Mouse (Mus musculus) bone marrow macrophage, adult 2 months (primary cell): Measurements from ENCODE around the gene Gm5447. TPM values are rescaled to one million over a fixed set of nuclear protein-coding genes. Genes with fewer than 3 reads are reported as not detected.

Source experiments
- H3K27ac ChIP-seq: 2 replicates; pipeline ENCODE4 v1.5.1; 2012; ENCODE audit warnings: low read depth, low read length; ENCODE audit not compliant: insufficient read depth
- H3K4me1 ChIP-seq: 2 replicates; pipeline ENCODE4 v1.6.1; 2012; ENCODE audit warnings: low read length; ENCODE audit not compliant: control insufficient read depth, insufficient read depth
- H3K4me3 ChIP-seq: 2 replicates; pipeline ENCODE4 v1.5.1; 2012; ENCODE audit warnings: mild to moderate bottlenecking, low read length, moderate library complexity; ENCODE audit not compliant: insufficient read depth
- CTCF ChIP-seq: IDR thresholded peaks from 2 replicates; pipeline ENCODE4 v1.5.1; 2012; ENCODE audit warnings: low read depth, mild to moderate bottlenecking, low read length, moderate library complexity
- POLR2A ChIP-seq: IDR thresholded peaks from 2 replicates; pipeline ENCODE4 v1.6.1; 2012; ENCODE audit warnings: mild to moderate bottlenecking, low read depth, low read length, borderline replicate concordance
- polyA plus RNA-seq: library from polyadenylated mRNA; stranded (reverse); fragments of >200 nt; gene quantifications from 2 replicates; pipeline ENCODE4 v1.2.4, GENCODE M21; 2012; ENCODE audit not compliant: missing spikeins, insufficient read depth, insufficient read length

The Gm5447 gene
- polyA plus RNA-seq, 1 experiment, result not detected

DNA sequence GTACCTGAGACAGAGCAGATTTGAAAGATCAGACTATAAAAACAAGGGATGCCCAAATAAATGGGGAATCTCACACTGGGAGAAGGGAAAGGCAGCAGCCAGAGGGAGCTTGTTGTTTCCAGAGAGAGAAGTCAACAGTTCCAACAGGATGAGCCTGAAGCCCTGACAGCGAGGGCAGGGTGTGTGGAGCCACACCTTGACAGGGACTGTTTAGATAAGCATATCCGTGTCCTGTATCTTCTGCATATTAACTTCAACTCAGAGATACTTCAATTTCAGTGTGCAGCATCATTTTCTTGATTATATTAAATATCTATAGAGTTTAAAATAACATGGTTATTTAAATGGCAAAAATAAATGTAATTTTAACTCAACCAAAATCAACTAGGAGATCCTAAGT, 13.3 kb upstream of the Gm5447 start:
- no peak overlapping the region for H3K4me3 ChIP-seq
- TF ChIP-seq CTCF, result no peak
- no peak for TF ChIP-seq POLR2A
- peaks cover 7% of the 10 kb centered on the region for H3K4me1 ChIP-seq
- no peak overlapping the region for H3K27ac ChIP-seq

DNA sequence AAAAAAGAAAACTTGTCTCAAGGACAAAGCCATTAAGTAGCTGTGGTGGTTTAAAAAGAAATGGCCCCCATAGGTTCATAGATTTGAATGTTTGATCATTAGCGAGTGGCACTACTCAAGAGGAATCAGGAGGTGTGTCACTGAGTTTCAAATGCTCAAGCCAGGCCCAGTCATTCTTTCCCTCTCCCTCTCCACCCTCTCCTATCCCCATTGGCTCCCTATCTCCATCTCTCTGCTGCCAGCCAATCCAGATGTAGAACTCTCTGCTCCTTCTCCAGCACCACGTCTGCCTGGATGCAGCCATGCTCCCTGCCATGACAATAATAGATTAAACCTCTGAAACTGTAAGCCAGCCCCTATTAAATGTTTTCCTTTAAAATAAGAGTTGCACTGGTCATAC, 12.1 kb upstream of the Gm5447 start:
- Histone ChIP-seq H3K4me1 (peaks cover 5% of the 10 kb centered on the region), H3K27ac (no peak overlapping the region)

DNA sequence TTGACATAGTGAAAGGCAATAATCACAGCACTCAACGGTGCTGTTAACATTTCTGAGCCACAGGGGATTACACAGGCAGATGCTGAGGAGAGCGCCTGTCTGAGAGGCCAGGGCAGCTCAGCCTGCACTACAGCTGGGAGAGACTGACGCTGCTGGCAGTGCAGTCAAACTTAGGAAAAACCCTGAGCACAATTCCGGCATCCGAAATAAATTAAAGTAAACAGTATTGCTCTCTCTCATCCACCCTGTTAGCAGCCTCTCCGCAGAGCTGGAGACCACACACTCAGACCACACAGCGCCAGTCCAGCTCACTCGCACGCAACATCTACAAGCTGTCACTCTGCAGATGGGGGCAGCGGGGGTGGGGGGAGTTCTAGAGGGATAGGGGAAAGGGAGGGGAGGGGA, 7.5 kb upstream of the Gm5447 start:
- Histone ChIP-seq H3K4me1 (peaks cover 18% of the 10 kb centered on the region), H3K27ac (no peak overlapping the region), H3K4me3 (no peak overlapping the region)
- TF ChIP-seq POLR2A (no peak), CTCF (no peak)

More for the DNA sequence above, 12.1 kb upstream of the Gm5447 start:
- TF ChIP-seq POLR2A, result no peak
- TF ChIP-seq CTCF, result no peak
- no peak overlapping the region for H3K4me3 ChIP-seq

DNA sequence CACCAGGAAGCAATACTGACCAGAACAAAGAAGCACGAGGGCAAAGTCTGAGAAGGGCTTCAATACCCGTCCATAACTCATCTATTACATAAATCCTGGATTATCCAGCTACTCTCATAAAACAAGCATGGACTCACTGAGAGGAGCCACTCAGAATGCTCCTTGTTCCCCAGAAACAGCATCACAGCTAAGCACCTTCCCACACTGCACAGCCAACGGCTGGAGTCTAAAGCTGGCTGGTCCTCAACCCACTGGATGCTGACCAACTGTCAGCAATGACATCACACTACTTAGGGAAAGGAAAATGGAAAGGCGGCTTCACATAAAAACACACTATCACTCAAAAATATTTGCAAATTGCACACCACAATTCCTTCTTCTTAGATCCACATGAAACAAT, 5.7 kb upstream of the Gm5447 start:
- Histone ChIP-seq H3K4me1 (peaks cover 21% of the 10 kb centered on the region), H3K27ac (no peak overlapping the region), H3K4me3 (no peak overlapping the region)
- TF ChIP-seq CTCF (no peak), POLR2A (no peak)

DNA sequence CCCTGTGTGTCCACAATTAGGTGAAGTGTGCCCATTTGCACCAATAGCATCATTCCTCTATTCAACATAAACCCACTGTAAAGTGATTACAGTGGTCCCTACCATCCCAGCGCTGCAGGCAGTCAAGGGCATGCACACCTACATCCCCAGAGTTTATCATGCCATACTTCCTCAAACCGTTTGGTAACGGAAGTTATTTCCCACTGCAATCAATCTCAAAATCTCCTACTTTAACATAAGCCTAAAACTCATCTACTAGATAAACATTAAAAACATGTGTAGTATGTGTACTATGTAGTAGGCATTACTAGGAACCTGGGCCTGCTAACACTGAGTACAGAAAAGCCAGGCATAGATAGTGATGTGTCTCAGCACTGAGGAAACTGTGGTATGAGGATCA, 3.0 kb upstream of the Gm5447 start:
- Histone ChIP-seq H3K27ac (no peak overlapping the region), H3K4me3 (no peak overlapping the region), H3K4me1 (peaks cover 25% of the 10 kb centered on the region)
- TF ChIP-seq POLR2A, result no peak
- no peak for TF ChIP-seq CTCF

DNA sequence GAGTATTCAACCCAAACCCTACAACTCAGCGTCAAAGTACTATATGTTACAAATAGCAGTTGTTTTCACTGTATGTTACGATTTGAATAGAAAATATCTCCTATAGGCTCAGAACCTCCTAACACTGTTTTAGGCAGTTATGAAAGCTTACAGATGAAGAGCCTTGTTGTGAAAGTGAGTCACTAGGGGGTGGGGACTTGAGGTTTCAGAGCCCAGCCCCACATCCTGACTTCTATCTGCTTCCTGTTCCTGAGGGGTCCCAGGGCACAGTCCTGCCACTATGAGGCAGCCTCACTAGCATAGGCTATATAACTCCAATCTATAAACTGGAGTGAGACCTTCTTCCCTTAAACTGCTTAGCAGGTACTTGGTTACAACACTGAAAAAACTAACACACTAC, 1.9 kb upstream of the Gm5447 start:
- Histone ChIP-seq H3K27ac (0 out of 2 replicates have a peak overlapping the region, but pooled peaks have one; percentile 38), H3K4me3 (peak overlapping the region; percentile 22), H3K4me1 (peaks cover 27% of the 10 kb centered on the region)
- TF ChIP-seq POLR2A, result no peak
- TF ChIP-seq CTCF, result no peak

DNA sequence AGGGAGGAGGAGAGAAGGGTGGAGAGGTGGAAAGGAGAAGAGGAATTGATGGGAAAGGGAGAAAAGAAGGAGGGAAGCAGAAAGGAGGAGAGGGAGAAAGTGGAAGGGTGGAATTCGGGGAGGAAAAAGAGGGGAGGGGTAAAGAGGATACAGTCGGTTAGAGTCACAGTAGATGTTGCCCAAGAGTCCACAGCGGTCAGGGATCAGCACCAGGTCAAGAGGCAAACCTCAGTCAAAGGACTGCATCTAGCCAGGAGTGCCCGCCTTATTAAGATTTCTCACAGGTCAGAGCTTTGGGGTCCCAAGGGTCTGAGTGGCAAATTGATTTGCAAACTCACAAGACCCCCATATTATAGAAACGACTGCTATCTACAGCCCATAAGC, 235 bp downstream of the Gm5447 start:
- H3K4me3 ChIP-seq, result peak overlapping the region; percentile 89
- TF ChIP-seq CTCF, result no peak
- H3K27ac ChIP-seq, result no peak overlapping the region
- peaks cover 22% of the 10 kb centered on the region for H3K4me1 ChIP-seq

DNA sequence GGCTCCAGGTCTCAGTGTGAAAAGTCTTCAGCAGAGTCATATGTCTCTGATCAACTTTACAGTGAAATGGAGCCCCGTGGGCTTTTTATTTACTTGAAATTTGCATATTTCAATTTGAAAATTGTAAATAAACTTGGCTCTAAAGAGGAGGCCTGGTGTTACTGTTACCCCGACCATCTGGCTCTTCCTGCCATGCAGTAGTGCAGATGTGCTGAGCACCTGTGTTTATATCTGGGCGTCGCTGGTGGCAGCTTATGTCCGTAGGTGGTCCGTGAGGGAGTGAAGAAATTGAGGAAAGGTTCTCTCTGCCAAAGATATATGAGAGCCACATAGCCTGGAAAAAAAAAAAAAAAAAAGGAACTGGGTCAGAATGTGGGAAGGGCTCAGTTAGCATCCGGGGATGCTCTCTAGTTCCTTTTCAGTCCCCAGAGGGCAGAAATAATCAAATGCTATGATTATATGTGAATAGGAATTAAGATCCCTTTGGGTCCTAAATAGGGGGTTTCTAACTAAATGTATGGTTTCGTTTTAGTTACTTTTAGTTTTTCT, 2.6 kb downstream of the Gm5447 start:
- H3K4me1 ChIP-seq, result peaks cover 9% of the 10 kb centered on the region
- no peak for TF ChIP-seq POLR2A
- TF ChIP-seq CTCF, result no peak
- H3K4me3 ChIP-seq, result no peak overlapping the region
- no peak overlapping the region for H3K27ac ChIP-seq

DNA sequence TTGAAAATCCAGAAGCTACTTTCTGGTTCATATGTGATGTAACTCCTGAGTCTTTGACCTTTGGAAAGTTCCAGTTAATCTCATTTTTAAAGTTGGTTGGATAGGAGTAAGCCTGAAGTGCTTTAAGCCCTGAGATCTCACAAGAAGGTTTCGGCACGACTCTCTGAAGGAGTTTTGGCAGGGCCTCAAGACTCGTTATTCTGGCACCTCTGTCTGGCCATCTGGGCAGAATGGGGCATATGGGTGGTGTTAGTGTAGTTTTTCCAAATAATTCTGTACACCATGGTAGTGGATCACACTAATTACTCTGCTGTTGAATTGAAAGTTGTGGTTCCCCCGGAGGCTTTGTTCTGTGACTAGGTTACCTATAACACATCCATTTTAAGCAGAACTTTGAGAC, 4.2 kb downstream of the Gm5447 start:
- Histone ChIP-seq H3K4me1 (peaks cover 6% of the 10 kb centered on the region; the same call in 1 of the 2 replicates), H3K27ac (no peak overlapping the region), H3K4me3 (no peak overlapping the region)
- no peak for TF ChIP-seq CTCF
- no peak for TF ChIP-seq POLR2A

DNA sequence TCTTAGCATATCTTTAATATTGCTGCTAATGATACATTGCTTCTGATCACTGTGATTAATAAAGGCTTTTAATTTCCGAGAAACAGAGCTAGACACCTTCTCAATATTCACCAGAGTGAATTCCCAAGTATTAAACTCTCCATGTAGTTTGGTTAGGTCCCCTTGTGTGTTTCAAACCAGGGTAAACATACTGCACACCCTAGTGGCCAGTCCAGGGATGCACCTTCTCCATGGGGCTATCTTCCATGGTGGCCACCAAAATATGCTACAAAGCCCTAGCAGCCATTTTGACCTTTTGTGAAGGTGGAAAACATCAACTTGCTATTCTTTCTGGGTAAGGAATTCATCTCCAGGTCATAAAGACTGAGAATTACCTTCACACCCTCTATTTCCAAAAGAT, 7.7 kb downstream of the Gm5447 start:
- H3K4me1 ChIP-seq, result peaks cover 4% of the 10 kb centered on the region
- no peak overlapping the region for H3K4me3 ChIP-seq
- TF ChIP-seq CTCF, result 0 out of 2 replicates have a peak, but pooled peaks have one; percentile 28
- TF ChIP-seq POLR2A, result no peak
- H3K27ac ChIP-seq, result no peak overlapping the region

DNA sequence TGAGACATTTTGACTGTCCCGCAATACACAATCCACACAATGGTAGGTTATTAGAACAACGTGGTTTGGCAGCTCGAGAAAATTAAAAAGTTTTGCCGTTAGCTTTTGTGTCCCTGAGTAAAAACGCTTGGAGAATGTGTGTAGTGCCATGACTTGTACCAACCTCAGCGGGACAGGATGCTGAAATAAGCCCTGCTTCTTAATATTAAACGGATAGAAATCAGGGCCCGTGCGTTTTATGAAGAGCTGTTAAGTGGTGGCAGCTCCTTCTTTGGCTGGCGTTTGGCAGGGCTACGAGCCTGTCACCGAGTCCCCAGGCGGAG, 11.2 kb downstream of the Gm5447 start:
- TF ChIP-seq POLR2A, result no peak
- TF ChIP-seq CTCF, result no peak
- Histone ChIP-seq H3K4me3 (peak overlapping the region; percentile 56), H3K4me1 (peaks cover 17% of the 10 kb centered on the region), H3K27ac (peak overlapping the region; percentile 64)
